Mouse (Mus musculus) heart, adult 2 months (tissue): ENCODE results near the gene Ano10. TPM values are rescaled to one million over a fixed set of nuclear protein-coding genes. Genes with fewer than 3 reads are reported as not detected.

Experiments used
- DNase-seq, 2 experiments: peaks; one replicate each; pipeline ENCODE4 v3.0.0; 2021
- H3K27ac ChIP-seq: fragments of 200-600 bp; 2 replicates; pipeline ENCODE4 v1.8.1; 2022
- H3K27me3 ChIP-seq: fragments of 200-500 bp; 2 replicates; pipeline ENCODE4 v1.6.1; 2012; ENCODE audit warnings: mild to moderate bottlenecking, low read length, inconsistent platforms, mixed read lengths; ENCODE audit not compliant: control insufficient read depth, insufficient read depth
- H3K36me3 ChIP-seq: fragments of 200-500 bp; 2 replicates; pipeline ENCODE4 v1.6.1; 2012; ENCODE audit warnings: low read length, inconsistent platforms; ENCODE audit not compliant: control insufficient read depth, insufficient read depth
- H3K4me1 ChIP-seq: fragments of 200-500 bp; 2 replicates; pipeline ENCODE4 v1.6.1; 2011; ENCODE audit warnings: low read length; ENCODE audit not compliant: control insufficient read depth, insufficient read depth
- H3K4me3 ChIP-seq: fragments of 200-600 bp; 2 replicates; pipeline ENCODE4 v1.8.1; 2022
- H3K79me2 ChIP-seq: fragments of 200-500 bp; replicated peaks from 2 replicates; pipeline ENCODE4 v1.6.1; 2012; ENCODE audit warnings: mild to moderate bottlenecking, inconsistent platforms, low read length, moderate library complexity, mixed read lengths; ENCODE audit not compliant: control insufficient read depth, insufficient read depth
- H3K9ac ChIP-seq: fragments of 200-500 bp; 2 replicates; pipeline ENCODE4 v1.6.1; 2012; ENCODE audit warnings: low read depth, mild to moderate bottlenecking, control low read depth, inconsistent platforms, low read length, mixed read lengths
- CTCF ChIP-seq: fragments of 200-600 bp; IDR thresholded peaks from 2 replicates; pipeline ENCODE4 v1.8.1; 2022; ENCODE audit warnings: antibody characterized with exemption, mild to moderate bottlenecking, moderate library complexity
- EP300 ChIP-seq: fragments of 200-500 bp; IDR thresholded peaks from 2 replicates; pipeline ENCODE4 v1.6.1; 2011; ENCODE audit warnings: low read depth, low read length, control low read depth; ENCODE audit not compliant: insufficient read depth
- POLR2A ChIP-seq: fragments of 200-500 bp; IDR thresholded peaks from 2 replicates; pipeline ENCODE4 v1.6.1; 2011; ENCODE audit warnings: mild to moderate bottlenecking, low read depth, low read length, control low read depth; ENCODE audit not compliant: insufficient read depth
- WGBS: fragments of 180-500 bp; shearing (Covaris S2); methylation state at CpG from one replicate; pipeline ENCODE4 v1.1.7; 2018; 5-methylcytosine and 5-hydroxymethylcytosine counted together
- intact Hi-C: fragments of 180-260 bp; cut with DNase I; formaldehyde crosslinking; loops from one replicate; pipeline ENCODE4 v1.15.1; 2025
- microRNA-seq, 2 experiments: library from miRNA; unstranded; fragments of <30 nt; microRNA quantifications; one replicate each; pipeline ENCODE4 v1.2.0; 2021
- polyA plus RNA-seq: library from polyadenylated mRNA; depleted of rRNA; stranded (reverse); fragments of >200 nt; gene quantifications from 2 replicates; pipeline ENCODE4 v1.2.3, GENCODE M21; 2012; rRNA removed
- total RNA-seq, 2 experiments: library from RNA; stranded (reverse); gene quantifications; 2 replicates each; pipeline ENCODE4 v1.2.3; 2021

Gene Ano10
- total and polyA plus RNA-seq, 3 experiments, result 167 to 214 (median 180) TPM

DNA sequence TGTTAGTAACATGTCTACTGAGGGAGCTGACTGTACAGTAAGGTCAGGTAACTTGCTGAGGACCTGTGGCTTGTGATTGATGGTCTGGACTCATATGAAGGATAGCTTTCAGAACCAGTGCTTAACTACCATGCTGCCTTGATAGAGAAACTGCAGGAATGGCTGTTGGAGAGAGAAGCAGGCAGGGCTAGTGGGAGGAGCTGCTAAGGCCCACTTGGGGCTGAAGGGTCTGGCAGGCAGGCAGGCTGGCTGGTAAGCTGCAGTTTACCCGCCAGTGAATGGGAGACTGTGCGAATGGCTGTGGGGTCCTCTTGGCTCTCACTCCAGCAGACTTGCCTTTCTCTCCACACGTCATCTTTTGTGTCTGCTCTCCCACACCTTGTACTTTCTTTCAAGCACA is 163.6 kb downstream of the Ano10 start:
- H3K27ac ChIP-seq, result peak overlapping the region; percentile 36
- peaks cover 17% of the 10 kb centered on the region for H3K79me2 ChIP-seq
- peaks cover 67% of the 10 kb centered on the region for H3K36me3 ChIP-seq
- H3K27me3 ChIP-seq, result no peaks in the 10 kb centered on the region
- 0 out of 2 replicates have a peak overlapping the region, but pooled peaks have one; percentile 1 for H3K9ac ChIP-seq
- TF ChIP-seq EP300 (no peak), POLR2A (no peak), CTCF (no peak)
- H3K4me1 ChIP-seq, result peaks cover 44% of the 10 kb centered on the region
- H3K4me3 ChIP-seq, result peak overlapping the region; percentile 16; the same call in 1 of the 2 replicates
- WGBS, result 8% methylated on average over 3 of the region's 3 CpGs
- intact Hi-C loops, result no loop called here
- DNase-seq, result no peak

DNA sequence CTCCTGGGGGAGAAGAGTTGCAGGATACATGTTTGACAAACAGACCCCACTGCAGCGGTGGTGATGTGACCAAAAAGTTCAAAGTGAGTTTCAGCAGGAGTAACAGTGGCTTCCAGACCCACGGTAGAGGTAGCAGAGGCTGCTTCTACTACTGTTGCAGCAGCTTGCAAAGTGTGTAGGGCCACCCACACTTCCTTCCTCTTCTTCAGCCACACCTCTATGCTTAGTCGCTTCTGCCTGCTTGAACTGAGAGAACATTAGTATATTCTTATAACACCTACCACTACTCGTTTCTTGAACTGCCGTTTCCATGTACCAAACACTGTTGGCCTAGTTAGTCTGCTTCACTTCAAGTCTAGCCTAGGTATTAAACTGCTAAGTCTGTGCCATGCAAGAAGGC is 165.5 kb downstream of the Ano10 start:
- Histone ChIP-seq H3K36me3 (peaks cover 64% of the 10 kb centered on the region), H3K27me3 (no peaks in the 10 kb centered on the region), H3K79me2 (peaks cover 14% of the 10 kb centered on the region), H3K27ac (peak overlapping the region; percentile 62), H3K9ac (peak overlapping the region; percentile 40), H3K4me1 (peaks cover 40% of the 10 kb centered on the region), H3K4me3 (peak overlapping the region; percentile 6)
- intact Hi-C loops, result loop anchor here (10.0 kb wide), 1 partner anchor 226 kb away; the partner anchor contains the start of gene Abhd5
- WGBS, result 23% methylated on average over 5 of the region's 5 CpGs
- TF ChIP-seq EP300 (no peak), POLR2A (peak; percentile 63; the same call in 1 of the 2 replicates)
- peak; percentile 46 to 52 for DNase-seq

DNA sequence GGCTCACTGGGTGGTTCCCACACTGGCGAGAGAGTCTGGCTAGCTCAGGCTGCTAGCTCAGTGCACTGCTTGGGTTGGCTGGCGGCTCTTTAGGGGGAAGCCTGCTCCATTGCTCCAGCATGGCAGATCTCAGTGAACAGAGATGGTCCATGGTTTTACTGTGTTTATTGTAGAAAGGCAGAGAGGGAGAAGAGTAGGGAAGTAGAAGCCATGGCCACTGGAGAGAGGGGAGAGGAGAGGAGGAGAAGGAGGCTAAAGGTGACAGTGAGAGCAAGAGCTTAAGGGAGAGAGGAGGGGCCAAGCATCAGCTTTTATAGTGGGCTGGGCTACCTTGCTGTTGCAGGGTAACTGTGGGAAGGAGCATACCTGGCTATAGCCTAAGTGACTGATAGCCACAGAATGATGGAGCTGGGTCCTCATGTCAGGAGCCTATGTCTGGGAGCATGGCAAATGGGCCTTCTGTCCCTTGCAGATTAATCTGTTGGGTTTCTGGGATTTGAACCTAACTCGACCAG is 166.9 kb downstream of the Ano10 start:
- H3K79me2 ChIP-seq, result peaks cover 18% of the 10 kb centered on the region
- intact Hi-C loops, result loop anchor here (10.0 kb wide), 1 partner anchor 227 kb away; the partner anchor contains the start of gene Abhd5
- DNase-seq, result no peak
- H3K36me3 ChIP-seq, result peaks cover 62% of the 10 kb centered on the region
- peaks cover 44% of the 10 kb centered on the region for H3K4me1 ChIP-seq
- H3K27ac ChIP-seq, result peak overlapping the region; percentile 62
- no peak for TF ChIP-seq POLR2A
- TF ChIP-seq CTCF, result no peak
- TF ChIP-seq EP300, result no peak
- WGBS, result 44% methylated on average over 3 of the region's 3 CpGs
- H3K4me3 ChIP-seq, result peak overlapping the region; percentile 15; the same call in 1 of the 2 replicates
- no peak overlapping the region; the same call in 1 of the 2 replicates for H3K9ac ChIP-seq
- H3K27me3 ChIP-seq, result no peaks in the 10 kb centered on the region

GRCm38 (mm10) chr9:122126790-122127189 is 167.4 kb downstream of the Ano10 start:
- peaks cover 16% of the 10 kb centered on the region for H3K79me2 ChIP-seq
- intact Hi-C loops, result loop anchor here (10.0 kb wide), 1 partner anchor 228 kb away; the partner anchor contains the start of gene Abhd5
- H3K27me3 ChIP-seq, result no peaks in the 10 kb centered on the region
- H3K4me3 ChIP-seq, result no peak overlapping the region
- no peak for TF ChIP-seq POLR2A
- WGBS, result 50% methylated on average over 8 of the region's 8 CpGs
- no peak overlapping the region for H3K9ac ChIP-seq
- DNase-seq, result no peak
- H3K36me3 ChIP-seq, result peaks cover 63% of the 10 kb centered on the region
- peak overlapping the region; percentile 98 for H3K27ac ChIP-seq
- H3K4me1 ChIP-seq, result peaks cover 47% of the 10 kb centered on the region

Small RNA genes within 50 kb of the gene (microRNA-seq; reads per million reads assigned to microRNA genes)
- gene Mir8106, result 0 to 0.77 reads per million in 2 experiments

Other genes starting within 250 kb of the Ano10 start
- 100 to 1,000 TPM; 142 to 163 TPM for gene Snrk, start 177.2 kb downstream of the Ano10 start, total RNA-seq
- gene Snrk, start 177.2 kb downstream of the Ano10 start, polyA plus RNA-seq, result 68.0 and 89.8 TPM in 2 replicates
- gene Abhd5, start 57.2 kb upstream of the Ano10 start, total RNA-seq, result 10 to 100 TPM; 53.3 to 63.2 TPM
- 31.8 and 52.8 TPM in 2 replicates for gene Abhd5, start 57.2 kb upstream of the Ano10 start, polyA plus RNA-seq